Mouse (Mus musculus) liver, embryonic 16.5 days (tissue): ENCODE data around the gene Pipox. TPM values are rescaled to one million over a fixed set of nuclear protein-coding genes. Genes with fewer than 3 reads are reported as not detected.

Source experiments
- ATAC-seq: fragments of 200-750 bp; cut with Nextera tagmentation; 2 replicates; pipeline ENCODE4 v1.8.0; 2017; ENCODE audit warnings: low read depth, mild to moderate bottlenecking, moderate number of reproducible peaks, moderate library complexity
- H3K27ac ChIP-seq: fragments of 300-500 bp; sonication (generic); 2 replicates; pipeline ENCODE4 v1.5.1; 2014; ENCODE audit warnings: mild to moderate bottlenecking, low read length
- H3K27me3 ChIP-seq: fragments of 300-500 bp; sonication (generic); 2 replicates; pipeline ENCODE4 v1.6.1; 2014; ENCODE audit warnings: low read depth, low read length, mixed read lengths; ENCODE audit not compliant: control insufficient read depth, insufficient read depth
- H3K36me3 ChIP-seq: fragments of 300-500 bp; sonication (generic); 2 replicates; pipeline ENCODE4 v1.6.1; 2014; ENCODE audit warnings: mild to moderate bottlenecking; ENCODE audit not compliant: control insufficient read depth, insufficient read depth
- H3K4me1 ChIP-seq: fragments of 300-500 bp; sonication (generic); 2 replicates; pipeline ENCODE4 v1.6.1; 2014; ENCODE audit warnings: low read depth, low read length, mixed read lengths; ENCODE audit not compliant: control insufficient read depth
- H3K4me2 ChIP-seq: fragments of 300-500 bp; sonication (generic); 2 replicates; pipeline ENCODE4 v1.6.1; 2014; ENCODE audit warnings: low read depth, low read length, mixed read lengths
- H3K4me3 ChIP-seq: fragments of 300-500 bp; sonication (generic); 2 replicates; pipeline ENCODE4 v1.5.1; 2014; ENCODE audit warnings: low read depth, mild to moderate bottlenecking, low read length
- H3K9ac ChIP-seq: fragments of 300-500 bp; sonication (generic); 2 replicates; pipeline ENCODE4 v1.6.1; 2014; ENCODE audit warnings: low read depth, low read length
- H3K9me3 ChIP-seq: fragments of 300-500 bp; sonication (generic); replicated peaks from 2 replicates; pipeline ENCODE4 v1.6.1; 2016; ENCODE audit warnings: low read length; ENCODE audit not compliant: control insufficient read depth
- WGBS: fragments of 180-500 bp; shearing (Covaris S2); extraction: QIAGEN DNeasy Blood & Tissue Kit; methylation state at CpG from one replicate; pipeline ENCODE4 v1.1.7; 2014; ENCODE audit not compliant: insufficient replicate concordance; 5-methylcytosine and 5-hydroxymethylcytosine counted together
- polyA plus RNA-seq: library from polyadenylated mRNA; unstranded; fragments of >200 nt; fragmentation: Nextera tagmentation; extraction: Ambion mirVana; gene quantifications from 2 replicates; pipeline ENCODE4 v1.2.1, GENCODE M21; 2015

Pipox gene
- polyA plus RNA-seq, 1 experiment from 2014 or later: 43.8 TPM

DNA sequence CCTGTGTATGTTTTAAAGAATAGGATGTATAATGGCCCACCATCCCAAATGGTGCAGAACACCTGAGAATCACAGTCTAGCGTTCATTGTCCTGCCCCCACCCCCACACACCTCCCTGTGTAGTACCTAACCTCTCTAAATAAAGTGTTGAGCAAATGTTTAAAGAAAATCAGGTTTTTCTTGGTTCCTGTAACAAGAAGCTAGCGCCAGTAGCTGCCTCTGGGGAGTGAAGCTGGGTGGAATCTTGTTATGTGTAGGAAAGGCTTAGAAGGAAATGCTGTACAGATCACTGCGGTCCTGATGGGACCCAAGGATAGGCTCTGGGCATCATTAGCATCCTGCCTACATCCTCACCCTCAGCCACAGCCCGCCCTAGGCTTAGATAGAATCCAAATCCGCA lies 7.5 kb upstream of the Pipox start:
- Histone ChIP-seq H3K27me3 (peaks cover 16% of the 10 kb centered on the region), H3K27ac (no peak overlapping the region), H3K4me1 (peaks cover 3% of the 10 kb centered on the region; the same call in 1 of the 2 replicates), H3K4me2 (no peak overlapping the region), H3K4me3 (no peak overlapping the region), H3K36me3 (no peaks in the 10 kb centered on the region), H3K9me3 (no peaks in the 10 kb centered on the region), H3K9ac (no peak overlapping the region)
- WGBS: 38% methylated on average over 5 of the region's 5 CpGs
- no peak for ATAC-seq

DNA sequence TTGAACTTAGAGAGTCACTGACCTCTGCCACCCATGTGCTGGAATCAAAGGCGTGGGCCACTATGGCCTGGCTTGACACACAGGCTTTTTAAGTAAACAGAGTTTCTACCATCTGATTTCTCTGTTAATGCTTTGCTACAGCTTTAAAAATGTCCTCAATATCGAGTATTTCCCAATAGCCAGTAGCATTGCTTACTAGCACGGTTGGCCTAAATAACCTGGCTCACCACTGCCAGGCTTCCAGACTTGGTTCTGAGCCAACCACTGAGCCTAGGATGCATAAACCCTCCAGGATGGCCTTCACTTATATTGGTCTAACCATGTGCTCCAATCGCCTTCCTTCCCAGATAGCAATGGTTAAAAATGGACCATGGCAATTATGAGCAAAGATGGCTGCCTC lies 6.8 kb upstream of the Pipox start:
- Histone ChIP-seq H3K9ac (no peak overlapping the region), H3K4me2 (no peak overlapping the region), H3K27me3 (peaks cover 16% of the 10 kb centered on the region), H3K9me3 (no peaks in the 10 kb centered on the region), H3K27ac (peak overlapping the region; percentile 56), H3K36me3 (no peaks in the 10 kb centered on the region), H3K4me3 (no peak overlapping the region), H3K4me1 (peaks cover 3% of the 10 kb centered on the region; the same call in 1 of the 2 replicates)
- peak; percentile 67 for ATAC-seq
- WGBS: 50% methylated on average over 4 of the region's 4 CpGs

DNA sequence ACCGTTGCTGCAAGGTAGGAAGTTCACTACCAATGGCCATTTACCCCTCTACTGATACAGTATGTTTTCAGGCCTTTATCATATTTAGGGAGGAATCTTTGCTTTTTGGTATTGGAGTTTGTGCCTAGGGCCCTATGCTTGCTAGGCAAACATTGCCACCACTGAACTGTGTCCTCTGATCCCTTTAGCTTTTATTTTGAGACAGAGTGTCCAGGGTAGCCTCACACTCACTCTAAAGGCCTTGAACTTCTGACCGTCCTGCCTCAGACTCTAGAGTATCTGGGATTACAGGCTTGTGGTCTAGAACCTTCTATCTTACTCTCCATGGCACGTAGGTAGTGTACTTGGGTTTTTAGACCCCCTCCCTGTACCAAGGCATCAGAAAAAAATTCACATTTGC lies 6.3 kb upstream of the Pipox start:
- no peaks in the 10 kb centered on the region for H3K9me3 ChIP-seq
- peak overlapping the region; percentile 56 for H3K27ac ChIP-seq
- peaks cover 4% of the 10 kb centered on the region; the same call in 1 of the 2 replicates for H3K4me1 ChIP-seq
- H3K4me2 ChIP-seq: no peak overlapping the region
- H3K36me3 ChIP-seq: no peaks in the 10 kb centered on the region
- peaks cover 16% of the 10 kb centered on the region for H3K27me3 ChIP-seq
- H3K4me3 ChIP-seq: no peak overlapping the region
- 52% methylated on average over 3 of the region's 3 CpGs for WGBS
- peak; percentile 70 for ATAC-seq
- H3K9ac ChIP-seq: no peak overlapping the region

DNA sequence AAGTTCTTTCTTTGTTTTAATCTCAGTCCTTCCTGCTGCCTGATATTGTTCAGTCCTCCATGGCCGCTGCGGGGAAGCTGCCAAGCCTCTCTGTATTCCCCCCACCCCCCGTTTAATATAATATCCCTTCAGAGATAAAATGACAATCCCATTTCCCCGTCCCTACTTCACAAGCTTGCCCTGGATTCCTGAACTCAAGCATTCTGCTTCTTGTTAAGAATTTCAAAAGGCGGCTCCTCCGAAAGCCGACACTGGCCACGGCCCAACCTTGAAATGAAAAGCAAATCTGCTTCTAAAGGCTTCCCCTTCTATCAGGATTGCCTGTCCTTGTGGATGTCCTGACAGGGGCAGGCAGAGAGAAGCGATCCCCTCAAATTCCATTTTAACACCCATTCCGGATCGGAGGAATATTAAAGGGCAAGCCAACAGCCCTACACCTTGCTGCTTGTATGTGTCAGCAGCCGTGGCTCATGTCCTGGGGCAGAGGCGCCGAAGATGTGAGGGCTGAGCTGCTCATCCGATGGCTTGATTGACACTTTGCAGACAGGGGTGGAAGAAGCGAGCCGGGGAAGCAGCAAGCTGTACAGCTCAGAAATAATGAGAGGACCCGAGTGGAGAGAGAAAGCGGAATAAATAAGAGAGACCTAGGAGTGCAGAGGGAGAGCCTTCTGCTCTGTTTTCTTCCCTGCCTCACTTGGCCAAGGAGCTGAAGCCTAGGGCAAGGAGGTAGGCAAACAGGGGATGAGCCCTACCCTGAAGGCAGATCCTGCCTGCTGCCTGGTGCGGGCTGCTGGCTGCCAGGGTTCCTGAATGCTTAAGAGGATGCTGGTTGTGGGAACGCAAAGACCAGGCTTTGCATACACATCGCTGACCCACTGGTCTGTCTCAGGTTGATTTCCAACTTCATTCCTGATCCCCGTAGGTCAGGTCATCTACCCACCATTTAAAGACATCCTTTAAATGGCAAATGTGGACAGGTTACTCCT lies 3.2 kb upstream of the Pipox start:
- Histone ChIP-seq H3K4me3 (no peak overlapping the region), H3K36me3 (no peaks in the 10 kb centered on the region), H3K4me2 (no peak overlapping the region), H3K9ac (no peak overlapping the region), H3K27ac (no peak overlapping the region), H3K27me3 (peaks cover 19% of the 10 kb centered on the region), H3K4me1 (peaks cover 6% of the 10 kb centered on the region; the same call in 1 of the 2 replicates), H3K9me3 (no peaks in the 10 kb centered on the region)
- no peak for ATAC-seq
- WGBS: 33% methylated on average over 23 of the region's 23 CpGs

DNA sequence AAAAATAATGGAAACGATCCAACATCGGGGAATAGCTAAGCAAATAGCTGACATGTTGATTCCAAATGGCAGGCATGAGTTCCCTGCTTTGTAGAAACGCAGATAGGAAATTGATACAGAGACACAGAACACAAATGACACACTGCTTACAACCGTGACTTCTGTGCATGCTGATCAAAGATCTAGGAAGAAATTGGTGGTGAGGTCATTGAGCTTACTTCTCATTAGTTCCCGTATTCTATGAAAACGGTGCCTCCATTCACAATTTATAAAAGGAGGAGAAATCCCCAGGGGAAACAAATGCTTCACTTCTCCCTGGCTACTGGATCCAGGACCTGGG lies 2.6 kb upstream of the Pipox start:
- Histone ChIP-seq H3K27ac (no peak overlapping the region), H3K36me3 (no peaks in the 10 kb centered on the region), H3K4me2 (no peak overlapping the region), H3K9ac (no peak overlapping the region), H3K27me3 (peaks cover 19% of the 10 kb centered on the region), H3K4me1 (peaks cover 6% of the 10 kb centered on the region; the same call in 1 of the 2 replicates), H3K4me3 (no peak overlapping the region), H3K9me3 (no peaks in the 10 kb centered on the region)
- WGBS: 51% methylated on average over 6 of the region's 6 CpGs
- ATAC-seq: no peak

DNA sequence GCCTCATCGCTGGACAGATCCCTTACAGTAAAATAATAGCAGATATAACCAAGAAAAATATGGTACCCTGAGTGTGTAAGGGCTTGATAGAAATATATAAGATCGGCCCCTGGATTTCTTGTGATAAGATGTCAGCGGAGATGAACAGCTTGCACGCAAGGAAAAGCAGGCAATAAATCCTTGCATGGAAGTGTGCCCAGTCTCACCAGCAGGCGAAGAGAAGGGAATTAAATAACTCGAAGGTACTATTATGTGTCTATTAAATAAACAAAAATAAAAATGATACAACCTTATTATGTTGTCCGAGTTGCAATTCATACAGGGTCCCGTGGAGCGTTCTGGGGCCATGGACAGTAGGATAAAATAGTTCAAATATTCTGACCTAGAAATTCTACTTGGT lies 2.1 kb upstream of the Pipox start:
- 66% methylated on average over 9 of the region's 9 CpGs for WGBS
- ATAC-seq: no peak
- no peak overlapping the region for H3K27ac ChIP-seq

DNA sequence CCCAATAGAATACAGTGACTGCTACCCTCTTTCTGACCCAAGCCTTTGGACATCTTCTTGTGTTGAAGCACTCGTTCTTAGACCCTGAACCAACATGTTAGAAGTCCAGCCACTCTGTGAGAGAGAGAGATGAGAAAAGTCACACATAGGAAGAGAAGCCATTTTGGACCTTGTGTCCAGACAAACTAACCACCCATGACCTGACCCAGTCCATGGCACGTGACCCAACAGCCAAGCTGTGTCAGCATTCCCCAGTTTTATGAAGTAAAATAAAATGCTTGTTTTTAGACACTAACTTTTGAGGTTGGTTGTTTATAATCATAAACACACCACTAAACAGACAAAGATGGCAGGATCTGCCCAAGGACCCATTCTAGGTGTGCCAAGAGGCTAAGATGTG lies 1.1 kb upstream of the Pipox start:
- Histone ChIP-seq H3K36me3 (no peaks in the 10 kb centered on the region), H3K9ac (no peak overlapping the region), H3K4me2 (no peak overlapping the region), H3K4me3 (no peak overlapping the region), H3K9me3 (no peaks in the 10 kb centered on the region), H3K4me1 (peaks cover 3% of the 10 kb centered on the region; the same call in 1 of the 2 replicates), H3K27ac (no peak overlapping the region), H3K27me3 (peaks cover 19% of the 10 kb centered on the region)
- ATAC-seq: no peak
- WGBS: 53% methylated on average over 2 of the region's 2 CpGs

More for the DNA sequence above, 2.1 kb upstream of the Pipox start:
- Histone ChIP-seq H3K4me1 (peaks cover 5% of the 10 kb centered on the region; the same call in 1 of the 2 replicates), H3K27me3 (peaks cover 19% of the 10 kb centered on the region), H3K9me3 (no peaks in the 10 kb centered on the region), H3K36me3 (no peaks in the 10 kb centered on the region), H3K4me2 (no peak overlapping the region), H3K9ac (no peak overlapping the region), H3K4me3 (no peak overlapping the region)

DNA sequence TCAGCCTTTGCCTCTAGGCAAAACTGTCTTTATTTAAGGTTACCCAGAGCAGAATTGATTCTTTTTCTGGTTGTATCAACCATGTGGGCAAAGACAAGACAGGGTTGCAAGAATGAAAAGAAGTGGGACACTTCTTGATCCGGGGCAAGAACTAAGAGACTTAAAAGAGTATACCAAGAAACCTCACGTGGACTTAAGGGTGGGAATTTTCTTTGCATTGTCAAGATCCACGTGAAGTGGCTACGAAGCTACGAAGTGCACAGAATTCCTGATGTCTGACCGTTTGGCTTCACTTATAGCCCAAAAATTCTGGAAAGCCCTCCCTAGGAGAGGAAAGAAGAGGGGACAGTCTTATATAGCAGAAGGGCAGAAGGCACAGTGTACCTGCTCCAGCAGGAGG lies 613 bp downstream of the Pipox start:
- peak overlapping the region; percentile 13; the same call in 1 of the 2 replicates for H3K9ac ChIP-seq

DNA sequence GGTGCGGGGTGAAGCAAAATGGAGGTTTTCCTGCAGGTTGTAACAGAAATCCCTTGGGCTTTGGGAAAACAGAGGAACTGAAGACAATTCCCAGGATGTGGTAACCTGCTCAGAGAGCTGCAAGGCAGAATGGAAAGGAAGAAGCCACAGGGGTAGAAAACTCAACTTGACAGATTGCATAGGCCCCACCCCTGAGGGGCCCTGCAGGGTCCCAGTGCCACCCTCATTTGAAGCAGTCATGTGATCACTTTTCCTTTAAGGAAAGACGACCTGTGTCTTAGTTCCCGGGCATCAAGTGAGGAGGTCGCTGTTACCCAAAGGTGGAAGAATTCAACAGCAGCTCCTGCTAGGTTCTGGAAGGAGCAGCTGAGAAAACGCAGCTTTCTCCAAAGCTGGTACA lies 1.0 kb downstream of the Pipox start:
- 20% methylated on average over 5 of the region's 5 CpGs for WGBS
- Histone ChIP-seq H3K27me3 (peaks cover 19% of the 10 kb centered on the region), H3K9ac (peak overlapping the region; percentile 13; the same call in 1 of the 2 replicates), H3K4me2 (peak overlapping the region; percentile 39), H3K4me1 (peaks cover 3% of the 10 kb centered on the region; the same call in 1 of the 2 replicates), H3K4me3 (peak overlapping the region; percentile 50), H3K36me3 (no peaks in the 10 kb centered on the region), H3K9me3 (no peaks in the 10 kb centered on the region), H3K27ac (peak overlapping the region; percentile 65; the same call in 1 of the 2 replicates)
- no peak for ATAC-seq

More for the DNA sequence above, 613 bp downstream of the Pipox start:
- Histone ChIP-seq H3K27me3 (peaks cover 19% of the 10 kb centered on the region), H3K36me3 (no peaks in the 10 kb centered on the region), H3K9me3 (no peaks in the 10 kb centered on the region), H3K4me1 (peaks cover 3% of the 10 kb centered on the region; the same call in 1 of the 2 replicates), H3K4me2 (peak overlapping the region; percentile 25; the same call in 1 of the 2 replicates), H3K4me3 (peak overlapping the region; percentile 50), H3K27ac (peak overlapping the region; percentile 65)
- WGBS: 34% methylated on average over 6 of the region's 6 CpGs
- ATAC-seq: no peak
